In genomic region chr19:40487561-40487960, GRCm38 (mm10) we compare ENCODE assay signal across 8 mouse cellular contexts. TPM values are rescaled to one million over a fixed set of nuclear protein-coding genes. Genes with fewer than 3 reads are reported as not detected.
A peak's percentile ranks its signal among the peaks of the same experiment; 100 is the strongest.
DNase-seq lines count a peak whose midpoint lies in the region; ATAC-seq lines count a peak whose summit lies in the region.

No protein-coding gene starts in this region.

- H3K27me3 ChIP-seq in limb, embryonic 15.5 days = no peaks in the 10 kb centered on the region
- H3K27me3 ChIP-seq in limb, embryonic 10.5 days (ENCODE audit: low read depth, poor library complexity, severe bottlenecking) = no peaks in the 10 kb centered on the region
- no peaks in the 10 kb centered on the region for H3K27me3 ChIP-seq in heart, embryonic 14.5 days (ENCODE audit: control insufficient read depth, insufficient read depth, low read length)

- no peak overlapping the region for H3K27ac ChIP-seq in limb, embryonic 15.5 days
- no peak overlapping the region for H3K27ac ChIP-seq in limb, embryonic 10.5 days
- H3K27ac ChIP-seq in brown adipose tissue, adult 24 weeks (replicated peaks; ENCODE audit: low read depth, low read length) = peak overlapping the region; percentile 77
- peak overlapping the region; percentile 50 to 82 for H3K27ac ChIP-seq in heart, embryonic 14.5 days (replicated peaks in 1 of 2; ENCODE audit: control insufficient read depth in 1 of 2, insufficient read depth in 1 of 2, low read depth in 2 of 2, low read length in 2 of 2)

- no peaks in the 10 kb centered on the region for H3K9me3 ChIP-seq in limb, embryonic 15.5 days
- no peaks in the 10 kb centered on the region for H3K9me3 ChIP-seq in limb, embryonic 10.5 days (replicated peaks)
- 0 out of 2 replicates have a peak, but pooled peaks cover 5% of the 10 kb centered on the region for H3K9me3 ChIP-seq in heart, embryonic 14.5 days (ENCODE audit: control insufficient read depth, low read length)

- no peak for DNase-seq in limb, embryonic 10.5 days (ENCODE audit: low spot score)
- DNase-seq in kidney, postnatal 25 days = peak; percentile 94 to 96
- DNase-seq in right cerebral cortex, postnatal 25 days = peak; percentile 51
- DNase-seq in spleen, adult 18-20 months = no peak
- DNase-seq in embryo, embryonic 10.5 days (ENCODE audit: low spot score) = no peak

- ATAC-seq in limb, embryonic 15.5 days (ENCODE audit: insufficient number of reproducible peaks, low FRiP score, low TSS enrichment, low read depth) = no peak
- ATAC-seq in heart, embryonic 14.5 days (ENCODE audit: insufficient number of reproducible peaks, insufficient read depth, low FRiP score, low read depth) = peak; percentile 51; the same call in 1 of the 2 replicates

- H3K4me2 ChIP-seq in limb, embryonic 15.5 days = 0 out of 2 replicates have a peak overlapping the region, but pooled peaks have one; percentile 1
- peak overlapping the region; percentile 48 for H3K4me2 ChIP-seq in heart, embryonic 14.5 days (ENCODE audit: low read length)

- no peaks in the 10 kb centered on the region for H3K36me3 ChIP-seq in limb, embryonic 15.5 days
- no peaks in the 10 kb centered on the region for H3K36me3 ChIP-seq in limb, embryonic 10.5 days
- H3K36me3 ChIP-seq in heart, embryonic 14.5 days (ENCODE audit: control insufficient read depth, insufficient read depth, low read length) = peaks cover 2% of the 10 kb centered on the region; the same call in 1 of the 2 replicates

- H3K4me1 ChIP-seq in limb, embryonic 15.5 days = peaks cover 38% of the 10 kb centered on the region
- peaks cover 26% of the 10 kb centered on the region; the same call in 1 of the 2 replicates for H3K4me1 ChIP-seq in limb, embryonic 10.5 days
- H3K4me1 ChIP-seq in brown adipose tissue, adult 24 weeks (ENCODE audit: control insufficient read depth, insufficient read depth, insufficient read length, low read length) = peaks cover 52% of the 10 kb centered on the region
- peaks cover 39 to 60% of the 10 kb centered on the region in 2 experiments for H3K4me1 ChIP-seq in heart, embryonic 14.5 days (ENCODE audit: control insufficient read depth in 2 of 2, insufficient read depth in 2 of 2, low read length in 2 of 2)

- no peak overlapping the region for H3K9ac ChIP-seq in limb, embryonic 15.5 days
- H3K9ac ChIP-seq in heart, embryonic 14.5 days (ENCODE audit: low read length) = peak overlapping the region; percentile 22

- 56% methylated on average over 11 of the region's 11 CpGs for WGBS in limb, embryonic 15.5 days
- 86% methylated on average over 11 of the region's 11 CpGs for WGBS in limb, embryonic 10.5 days
- 32% methylated on average over 11 of the region's 11 CpGs for WGBS in heart, embryonic 14.5 days

- no peak overlapping the region for H3K4me3 ChIP-seq in limb, embryonic 15.5 days
- H3K4me3 ChIP-seq in limb, embryonic 10.5 days = no peak overlapping the region
- no peak overlapping the region for H3K4me3 ChIP-seq in brown adipose tissue, adult 24 weeks (ENCODE audit: insufficient read depth, low read depth, low read length)
- no peak overlapping the region; a peak in 1 of 4 replicates for H3K4me3 ChIP-seq in heart, embryonic 14.5 days (ENCODE audit: control insufficient read depth in 1 of 2, insufficient read depth in 1 of 2, low read depth in 1 of 2, low read length in 2 of 2)

RNA-seq across cellular contexts. Expression of gene Sorbs1, which starts 26.0 kb away (rescaled TPM):
- 45.6 and 58.9 TPM in 2 replicates for polyA plus RNA-seq in limb, embryonic 15.5 days (2015; fragmentation: Nextera tagmentation; extraction: Ambion mirVana)
- 21.1 and 24.5 TPM in 2 replicates for polyA plus RNA-seq in limb, embryonic 10.5 days (2016; fragmentation: Nextera tagmentation; extraction: Ambion mirVana)
- 254 and 431 TPM in 2 replicates for polyA plus RNA-seq in brown adipose tissue, adult 24 weeks (2012; ENCODE audit: insufficient read depth, insufficient read length, missing spikeins)
- polyA plus RNA-seq in heart, embryonic 14.5 days (2014; fragmentation: Nextera tagmentation; extraction: Ambion mirVana) = 109 and 122 TPM in 2 replicates

Comparison
In these comparisons a context has a peak if more than half of its experiments do, and no peak if none do; other contexts are left out.
1. H3K27ac ChIP-seq: peak in brown adipose tissue, adult 24 weeks (single experiment) and heart, embryonic 14.5 days (2 of 2); none in limb, embryonic 15.5 days (single experiment) and limb, embryonic 10.5 days (single experiment).
2. DNase-seq: peak in kidney, postnatal 25 days (2 of 2) and right cerebral cortex, postnatal 25 days (single experiment); none in limb, embryonic 10.5 days (single experiment), spleen, adult 18-20 months (0 of 2) and embryo, embryonic 10.5 days (single experiment).